Mouse (Mus musculus): ENCODE results near the gene Dolpp1.

Gene Dolpp1

DNA sequence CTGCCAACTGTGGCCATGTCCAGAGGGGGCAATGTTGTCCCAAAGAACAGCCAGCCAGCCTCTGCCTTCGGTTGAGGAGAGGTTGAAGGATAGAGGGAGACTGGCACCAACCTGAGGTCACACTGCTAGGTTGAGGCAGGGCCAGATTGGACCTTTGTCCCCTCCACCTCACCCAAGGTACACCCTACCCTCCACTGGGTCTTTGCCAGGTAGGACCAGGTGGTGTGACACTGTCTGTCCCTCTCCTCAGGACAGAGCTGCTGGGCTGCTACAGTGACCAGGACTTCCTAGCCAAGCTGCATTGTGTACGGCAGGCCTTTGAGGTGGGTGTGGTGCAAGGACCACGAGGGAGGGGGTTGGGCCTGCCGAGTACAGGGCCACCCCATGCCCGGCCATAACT, 14.3 kb upstream of the Dolpp1 start:
- no peak for DNase-seq (ENCODE audit: extremely low read depth, low read depth, low spot score)

GRCm38 (mm10) chr2:30379307-30379706, 12.7 kb upstream of the Dolpp1 start:
- DNase-seq (ENCODE audit: extremely low read depth, low read depth, low spot score), result no peak

- peak; percentile 89 for DNase-seq (ENCODE audit: extremely low read depth, low read depth, low spot score)
These were observed 11.3 kb upstream of the Dolpp1 start for GRCm38 (mm10) chr2:30380564-30381376.

DNA sequence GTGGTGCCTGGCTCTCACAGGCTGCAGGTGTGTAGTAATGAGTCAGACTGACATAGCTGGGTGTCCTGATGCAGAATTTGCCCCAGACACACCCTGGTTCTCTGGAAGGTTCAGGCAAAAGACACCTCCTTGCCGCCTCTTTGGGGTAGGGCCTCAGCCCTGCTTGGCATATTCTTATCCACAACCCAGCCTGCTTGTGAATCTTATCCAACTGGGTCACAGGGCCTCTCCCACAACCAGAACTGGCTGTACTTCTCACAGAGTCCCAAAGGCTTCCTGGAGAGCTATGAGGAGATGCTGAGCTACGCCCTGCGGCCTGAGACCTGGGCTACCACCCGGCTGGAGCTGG, 10.7 kb upstream of the Dolpp1 start:
- DNase-seq (ENCODE audit: extremely low read depth, low read depth, low spot score), result no peak

DNA sequence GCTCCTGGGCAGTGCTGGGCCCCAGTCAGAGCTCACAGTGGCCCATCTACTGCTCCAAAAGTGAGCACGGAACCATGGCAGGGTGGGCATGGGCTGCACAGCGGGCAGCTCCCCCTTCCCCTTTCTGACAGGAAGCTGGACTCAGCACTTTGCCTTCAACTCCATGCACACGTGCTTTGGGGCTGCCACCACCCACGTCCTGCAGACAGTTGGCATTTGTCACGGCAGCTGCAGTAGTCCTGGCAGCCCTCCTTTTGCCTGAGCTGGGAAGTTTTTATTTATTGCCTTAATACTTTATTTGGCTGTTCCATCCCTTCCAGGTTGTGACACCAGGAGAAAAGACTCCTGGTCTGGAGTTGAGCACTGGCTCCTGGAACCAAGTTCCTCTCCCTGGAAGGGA, 7.2 kb upstream of the Dolpp1 start:
- DNase-seq (ENCODE audit: extremely low read depth, low read depth, low spot score), result no peak

DNA sequence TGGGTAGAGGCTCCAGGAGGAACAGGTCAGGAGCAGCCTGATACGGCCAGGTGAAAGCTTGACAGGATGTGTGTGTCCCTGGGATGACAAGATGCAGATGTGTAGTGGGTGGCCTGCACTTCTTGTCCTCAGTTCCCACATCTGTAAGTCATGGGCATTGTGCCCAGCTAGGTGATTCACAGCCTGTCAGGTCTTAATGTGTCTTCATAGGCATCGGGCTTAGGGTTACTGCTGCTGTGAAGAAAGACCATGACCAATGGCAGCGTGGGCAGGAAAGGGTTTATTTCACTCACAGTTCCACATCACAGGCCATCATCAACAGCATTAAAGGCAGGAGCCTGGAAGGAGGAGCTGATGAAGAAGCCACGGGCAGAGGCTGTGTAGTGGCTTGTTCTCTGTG, 6.5 kb upstream of the Dolpp1 start:
- peak; percentile 89 for DNase-seq (ENCODE audit: extremely low read depth, low read depth, low spot score)

- DNase-seq (ENCODE audit: extremely low read depth, low read depth, low spot score), result no peak
These were observed 5.1 kb upstream of the Dolpp1 start for GRCm38 (mm10) chr2:30386913-30387312.

DNA sequence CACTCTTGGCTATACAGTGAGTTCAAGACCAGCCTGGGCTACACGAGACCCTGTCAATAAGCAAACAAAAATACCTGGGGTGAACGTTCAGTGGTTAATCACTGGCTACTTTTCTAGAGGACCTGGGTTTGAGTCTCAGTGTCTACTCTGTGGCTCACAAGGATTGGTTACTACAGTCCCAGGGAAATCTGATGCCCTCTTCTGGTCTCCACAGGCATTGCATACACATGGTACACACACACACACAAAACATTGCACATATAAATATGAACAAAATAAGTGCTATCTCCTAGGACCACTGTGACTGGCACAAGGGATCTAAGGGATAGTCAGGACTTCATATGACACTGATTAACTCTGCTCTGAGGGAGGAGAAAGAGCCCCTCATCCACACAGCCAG, 3.1 kb upstream of the Dolpp1 start:
- DNase-seq (ENCODE audit: extremely low read depth, low read depth, low spot score), result no peak

DNA sequence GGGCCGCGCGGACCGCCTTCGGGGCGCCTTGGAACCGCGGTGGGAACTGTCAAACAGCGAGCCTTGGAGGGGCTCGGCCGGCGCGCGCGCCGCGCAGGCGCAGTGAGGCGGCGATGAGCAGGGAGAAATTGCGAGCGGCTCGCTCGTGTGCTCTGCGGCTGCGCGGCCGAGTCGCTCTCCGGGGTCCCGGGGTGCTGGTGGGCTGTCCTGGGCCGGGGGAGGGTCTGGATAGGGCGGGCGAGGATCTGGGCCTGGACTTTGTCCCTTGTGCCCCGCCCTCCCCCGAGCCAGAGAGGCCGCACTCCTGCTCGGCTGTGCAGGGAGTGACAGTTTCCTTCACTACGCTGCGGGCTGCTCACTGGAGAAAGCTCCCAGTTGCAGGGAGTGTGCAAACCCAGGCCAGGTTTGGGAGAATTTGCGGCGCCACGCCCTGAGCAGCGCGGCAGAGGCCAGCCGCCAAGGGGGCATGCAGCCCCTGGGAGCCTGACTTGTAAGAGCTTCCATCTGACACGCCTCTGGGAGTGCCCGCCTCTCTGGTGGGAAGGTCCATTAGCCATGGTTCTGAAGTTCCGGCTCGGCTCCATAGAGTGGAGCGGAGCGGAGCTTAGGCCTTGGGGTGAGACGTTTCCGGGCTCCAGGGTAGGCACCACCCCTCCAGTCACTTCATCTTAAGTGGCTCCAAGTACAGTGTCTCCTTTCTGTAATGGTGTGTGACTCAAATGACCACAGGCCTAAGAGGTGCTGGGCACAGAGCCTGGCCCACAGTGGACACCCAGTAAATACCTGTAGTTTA, 719 bp downstream of the Dolpp1 start:
- DNase-seq (ENCODE audit: extremely low read depth, low read depth, low spot score), result no peak

- no peak for DNase-seq (ENCODE audit: extremely low read depth, low read depth, low spot score)
These were observed 1.3 kb downstream of the Dolpp1 start for GRCm38 (mm10) chr2:30393370-30393656.

- no peak for DNase-seq (ENCODE audit: extremely low read depth, low read depth, low spot score)
These were observed 3.7 kb downstream of the Dolpp1 start for GRCm38 (mm10) chr2:30395757-30396156.

DNA sequence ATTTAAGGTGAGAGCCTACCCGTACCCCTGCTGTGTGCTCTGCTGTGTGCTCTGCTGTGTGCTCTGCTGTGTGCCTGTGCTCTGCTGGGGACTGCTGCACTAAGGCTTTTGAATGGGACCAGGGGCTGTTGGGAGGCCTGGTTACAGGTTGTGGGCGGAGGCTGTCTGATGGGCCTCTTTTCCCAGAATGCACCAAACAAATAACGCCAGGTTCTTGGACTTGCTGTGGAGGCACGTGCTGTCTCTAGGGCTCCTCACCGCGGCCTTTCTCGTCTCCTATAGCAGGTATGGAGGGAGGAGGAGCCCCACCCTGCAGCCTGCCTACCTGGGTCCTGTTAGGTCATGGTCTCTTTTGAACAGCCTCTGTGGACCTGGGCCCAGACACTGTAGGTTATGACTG, 4.2 kb downstream of the Dolpp1 start:
- DNase-seq (ENCODE audit: extremely low read depth, low read depth, low spot score), result no peak

DNA sequence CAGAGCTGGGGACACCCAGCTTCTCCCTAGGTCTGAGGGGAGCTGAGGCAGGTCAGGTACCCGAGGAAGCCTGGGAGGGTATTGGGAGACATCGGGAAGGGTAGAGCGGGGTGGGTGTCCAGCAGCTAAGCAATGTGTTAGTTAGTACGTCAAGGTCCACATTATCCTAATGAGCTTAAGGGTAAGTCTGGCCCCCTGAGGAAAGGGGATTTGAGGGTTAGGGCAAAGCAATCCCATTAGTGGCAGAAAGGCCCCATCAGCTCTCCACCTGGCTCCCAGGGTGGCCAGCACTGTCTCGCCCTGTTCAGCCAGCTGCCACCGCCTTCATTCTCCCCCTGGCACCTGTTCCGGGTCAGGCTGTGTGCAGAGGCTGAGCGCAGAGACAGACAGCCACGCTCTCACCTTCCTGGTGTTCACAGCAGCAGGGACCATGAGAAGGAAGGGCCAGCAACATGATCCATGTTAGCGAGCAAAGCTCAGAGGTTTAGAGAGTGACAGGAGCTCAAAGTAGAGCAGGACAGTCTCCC, 6.0 kb downstream of the Dolpp1 start:
- DNase-seq (ENCODE audit: extremely low read depth, low read depth, low spot score), result no peak

- no peak for DNase-seq (ENCODE audit: extremely low read depth, low read depth, low spot score)
These were observed 7.4 kb downstream of the Dolpp1 start for GRCm38 (mm10) chr2:30399191-30400171.

DNA sequence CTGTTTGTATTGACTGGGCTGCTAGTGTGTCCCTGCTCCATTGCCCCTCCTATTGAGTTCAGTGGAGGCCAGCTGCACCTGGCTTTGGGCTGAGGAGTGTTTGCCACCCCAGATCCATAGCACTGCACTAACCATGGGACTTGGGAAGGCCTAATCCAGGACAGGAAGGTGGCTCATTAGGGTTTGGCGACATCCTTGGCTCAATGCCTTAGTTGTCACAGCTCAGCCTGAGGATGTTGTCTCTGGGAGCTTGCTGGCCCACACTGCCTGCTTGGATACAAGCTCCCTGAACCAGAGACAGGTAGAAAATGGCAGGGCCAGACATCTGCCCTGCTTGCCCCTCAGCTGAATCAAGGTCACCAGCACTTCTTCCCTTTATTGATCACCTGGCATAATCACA, 9.5 kb downstream of the Dolpp1 start:
- DNase-seq (ENCODE audit: extremely low read depth, low read depth, low spot score), result no peak

- no peak for DNase-seq (ENCODE audit: extremely low read depth, low read depth, low spot score)
These were observed 10.3 kb downstream of the Dolpp1 start for GRCm38 (mm10) chr2:30402351-30402826.

DNA sequence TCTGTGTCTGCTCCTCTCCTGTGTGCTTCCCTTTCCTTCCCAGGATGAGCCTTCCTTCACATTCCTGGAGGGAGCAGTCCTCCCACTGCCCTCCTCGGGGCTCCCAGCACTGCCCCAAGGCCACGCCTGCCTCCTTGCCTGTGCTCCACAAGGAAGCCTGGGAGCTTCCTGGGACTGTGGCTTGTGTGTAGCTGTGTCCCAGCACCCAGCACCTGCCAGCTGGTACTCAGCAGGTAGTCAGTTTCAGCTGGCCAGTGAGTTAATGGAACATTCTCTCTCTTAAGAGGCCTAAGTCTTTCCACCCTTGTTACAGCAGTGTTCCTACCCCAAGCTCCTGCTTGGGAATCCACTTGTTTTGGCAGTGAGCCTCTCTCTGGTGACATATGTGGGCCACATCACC, 10.8 kb downstream of the Dolpp1 start:
- no peak for DNase-seq (ENCODE audit: extremely low read depth, low read depth, low spot score)

- DNase-seq (ENCODE audit: extremely low read depth, low read depth, low spot score), result no peak
These were observed 11.8 kb downstream of the Dolpp1 start for GRCm38 (mm10) chr2:30403870-30404269.

- no peak for DNase-seq (ENCODE audit: extremely low read depth, low read depth, low spot score)
These were observed 15.2 kb downstream of the Dolpp1 start for GRCm38 (mm10) chr2:30407221-30407620.

- no peak for DNase-seq (ENCODE audit: extremely low read depth, low read depth, low spot score)
These were observed 15.7 kb downstream of the Dolpp1 start for GRCm38 (mm10) chr2:30407778-30408177.

- no peak for DNase-seq (ENCODE audit: extremely low read depth, low read depth, low spot score)
These were observed 16.5 kb downstream of the Dolpp1 start for GRCm38 (mm10) chr2:30408452-30409100.
